Mouse (Mus musculus) bone marrow, adult 2 months (tissue): ENCODE measurements at regions not wholly inside any gene's neighbourhood (a gene's known extent, or its start where the extent isn't known, plus 50 kb on each side); places are given as distances from the start of the nearest gene placed in this dataset.

ENCODE experiments used
- H3K27ac ChIP-seq: fragments of 200-500 bp; 2 replicates; pipeline ENCODE4 v1.5.1; 2012; ENCODE audit warnings: low read depth, mild to moderate bottlenecking, control low read depth, inconsistent platforms, low read length; ENCODE audit not compliant: control insufficient read depth, poor library complexity, insufficient read depth
- H3K4me1 ChIP-seq: fragments of 200-500 bp; 2 replicates; pipeline ENCODE4 v1.6.1; 2011; ENCODE audit warnings: low read length; ENCODE audit not compliant: control insufficient read depth, insufficient read depth
- H3K4me3 ChIP-seq: fragments of 200-500 bp; replicated peaks from 2 replicates; pipeline ENCODE3; 2011; ENCODE audit warnings: mild to moderate bottlenecking, low read depth, low read length, control low read depth; ENCODE audit not compliant: control insufficient read depth
- CTCF ChIP-seq: fragments of 200-500 bp; IDR thresholded peaks from 2 replicates; pipeline ENCODE4 v1.5.1; 2011; ENCODE audit warnings: low read length, control low read depth; ENCODE audit not compliant: control insufficient read depth, insufficient read depth
- POLR2A ChIP-seq: fragments of 200-500 bp; IDR thresholded peaks from 2 replicates; pipeline ENCODE4 v1.6.1; 2011; ENCODE audit warnings: low read depth, mild to moderate bottlenecking, control low read depth, low read length, borderline replicate concordance; ENCODE audit not compliant: control insufficient read depth
- WGBS: fragments of 180-500 bp; shearing (Covaris S2); methylation state at CpG from one replicate; pipeline ENCODE4 v1.1.7; 2018; 5-methylcytosine and 5-hydroxymethylcytosine counted together

GRCm38 (mm10) chr16:93042941-93043340, 217.0 kb upstream of the Runx1 start:
- Histone ChIP-seq H3K27ac (no peak overlapping the region), H3K4me1 (no peaks in the 10 kb centered on the region), H3K4me3 (no peak overlapping the region)
- WGBS: 81% methylated on average over 6 of the region's 6 CpGs
- TF ChIP-seq CTCF (no peak), POLR2A (no peak)

- Histone ChIP-seq H3K4me3 (no peak overlapping the region), H3K27ac (no peak overlapping the region), H3K4me1 (no peaks in the 10 kb centered on the region)
- 77% methylated on average over 10 of the region's 10 CpGs for WGBS
- TF ChIP-seq POLR2A: no peak
- TF ChIP-seq CTCF: no peak
Measured at GRCm38 (mm10) chr16:93042491-93042890, 216.5 kb upstream of the Runx1 start.

- TF ChIP-seq POLR2A: no peak
- Histone ChIP-seq H3K27ac (no peak overlapping the region), H3K4me1 (no peaks in the 10 kb centered on the region), H3K4me3 (no peak overlapping the region)
- WGBS: 49% methylated on average over 3 of the region's 3 CpGs
Measured at GRCm38 (mm10) chr16:93041887-93042286, 215.9 kb upstream of the Runx1 start.

- Histone ChIP-seq H3K27ac (no peak overlapping the region), H3K4me3 (no peak overlapping the region), H3K4me1 (no peaks in the 10 kb centered on the region)
- no peak for TF ChIP-seq POLR2A
- TF ChIP-seq CTCF: no peak
Measured at GRCm38 (mm10) chr16:93041399-93041798, 215.4 kb upstream of the Runx1 start.

- TF ChIP-seq CTCF (no peak), POLR2A (no peak)
Measured at GRCm38 (mm10) chr16:93035626-93036025, 209.7 kb upstream of the Runx1 start.

GRCm38 (mm10) chr16:93033943-93034342, 208.0 kb upstream of the Runx1 start:
- TF ChIP-seq POLR2A (0 out of 2 replicates have a peak, but pooled peaks have one; percentile 12), CTCF (no peak)
- Histone ChIP-seq H3K27ac (peak overlapping the region; percentile 66; the same call in 1 of the 2 replicates), H3K4me1 (peaks cover 1% of the 10 kb centered on the region; the same call in 1 of the 2 replicates), H3K4me3 (no peak overlapping the region)
- WGBS: 43% methylated on average over 3 of the region's 3 CpGs

More at GRCm38 (mm10) chr16:93035626-93036025, 209.7 kb upstream of the Runx1 start:
- WGBS: 60% methylated on average over 9 of the region's 9 CpGs
- no peak overlapping the region for H3K27ac ChIP-seq
- no peak overlapping the region for H3K4me3 ChIP-seq
- no peaks in the 10 kb centered on the region; the same call in 1 of the 2 replicates for H3K4me1 ChIP-seq

- no peak overlapping the region for H3K4me3 ChIP-seq
- 14% methylated on average over 5 of the region's 5 CpGs for WGBS
- TF ChIP-seq CTCF (no peak), POLR2A (no peak)
- H3K4me1 ChIP-seq: peaks cover 3% of the 10 kb centered on the region; the same call in 1 of the 2 replicates
- H3K27ac ChIP-seq: no peak overlapping the region
Measured at GRCm38 (mm10) chr16:93031624-93032023, 205.7 kb upstream of the Runx1 start.

GRCm38 (mm10) chr16:93028640-93029039, 202.7 kb upstream of the Runx1 start:
- 4% methylated on average over 7 of the region's 7 CpGs for WGBS
- peaks cover 3% of the 10 kb centered on the region; the same call in 1 of the 2 replicates for H3K4me1 ChIP-seq
- no peak for TF ChIP-seq POLR2A
- no peak for TF ChIP-seq CTCF
- H3K4me3 ChIP-seq: no peak overlapping the region
- H3K27ac ChIP-seq: peak overlapping the region; percentile 48; the same call in 1 of the 2 replicates

GRCm38 (mm10) chr16:93028016-93028415, 202.1 kb upstream of the Runx1 start:
- WGBS: 65% methylated on average over 7 of the region's 7 CpGs
- TF ChIP-seq CTCF (no peak), POLR2A (no peak)
- no peak overlapping the region for H3K4me3 ChIP-seq
- H3K4me1 ChIP-seq: peaks cover 3% of the 10 kb centered on the region; the same call in 1 of the 2 replicates
- no peak overlapping the region for H3K27ac ChIP-seq
